Mouse (Mus musculus): ENCODE measurements around the gene Mapk1ip1l. TPM values are rescaled to one million over a fixed set of nuclear protein-coding genes. Genes with fewer than 3 reads are reported as not detected.

Gene Mapk1ip1l
- total RNA-seq (2023) = 100 to 1,000 TPM; 106 to 121 TPM

GRCm38 (mm10) chr14:47297785-47298407 is at the start of gene Mapk1ip1l:
Gene Mapk1ip1l, plus strand, starts transcription at chr14:47298266.

GRCm38 (mm10) chr14:47276637-47277393 is 21.3 kb upstream of the Mapk1ip1l start, which contains the start of the genes Wdhd1 and Socs4:
Gene Wdhd1, minus strand, starts transcription at chr14:47276857.
Gene Socs4, plus strand, starts transcription at chr14:47276931.

GRCm38 (mm10) chr14:47367461-47367860 is 69.4 kb downstream of the Mapk1ip1l start, which contains the start of gene Lgals3:
Gene Lgals3, plus strand, starts transcription at chr14:47367751.

Other genes starting within 250 kb of the Mapk1ip1l start
- gene Gch1, start 108.9 kb upstream of the Mapk1ip1l start, total RNA-seq (2023) = 10 to 100 TPM; 34.1 to 35.6 TPM
- 10 to 100 TPM in 1 of 2 experiments, 1 to 10 TPM in 1; 6.9 to 10.5 TPM for gene Wdhd1, start 21.4 kb upstream of the Mapk1ip1l start, total RNA-seq (2023)
- 10 to 100 TPM; 14.3 to 21.1 TPM for gene Socs4, start 21.3 kb upstream of the Mapk1ip1l start, total RNA-seq (2023)
- 100 to 1,000 TPM; 507 to 620 TPM for gene Lgals3, start 69.5 kb downstream of the Mapk1ip1l start, total RNA-seq (2023)
- 1 to 10 TPM; 2.6 to 3.5 TPM for gene Dlgap5, start 120.1 kb downstream of the Mapk1ip1l start, total RNA-seq (2023)
- 10 to 100 TPM; 20.0 to 31.8 TPM for gene Fbxo34, start 152.2 kb downstream of the Mapk1ip1l start, total RNA-seq (2023)

Data from monocyte, adult 59 days (primary cell).